Mouse (Mus musculus) C2C12 (cell line): ENCODE measurements around the gene Taf7l. TPM values are rescaled to one million over a fixed set of nuclear protein-coding genes. Genes with fewer than 3 reads are reported as not detected.

Source experiments
- H3K27me3 ChIP-seq: one replicate; pipeline ENCODE4 v1.6.1; 2011; ENCODE audit not compliant: control insufficient read depth, insufficient read depth, insufficient read length
- H3K36me3 ChIP-seq: one replicate; pipeline ENCODE4 v1.6.1; 2011; ENCODE audit not compliant: control insufficient read depth, insufficient read depth
- H3K4me3 ChIP-seq: one replicate; pipeline ENCODE4 v1.5.1; 2011; ENCODE audit warnings: mild to moderate bottlenecking, control low read depth; ENCODE audit not compliant: poor library complexity, insufficient read depth, severe bottlenecking
- H3K79me2 ChIP-seq: one replicate; pipeline ENCODE4 v1.6.1; 2011; ENCODE audit not compliant: control insufficient read depth, insufficient read depth
- H3K79me3 ChIP-seq: one replicate; pipeline ENCODE4 v1.6.1; 2011; ENCODE audit warnings: low read depth, control low read depth
- H3ac ChIP-seq: one replicate; pipeline ENCODE3; 2011; ENCODE audit warnings: low read depth; ENCODE audit not compliant: control insufficient read depth, insufficient read length
- CEBPB ChIP-seq: IDR thresholded peaks from one replicate; pipeline ENCODE4 v1.6.1; 2011; ENCODE audit warnings: low read depth, mild to moderate bottlenecking, control low read depth, moderate library complexity
- CTCF ChIP-seq: IDR thresholded peaks from one replicate; pipeline ENCODE4 v1.5.1; 2011; ENCODE audit not compliant: control insufficient read depth, insufficient read depth, insufficient read length
- FOSL1 ChIP-seq: IDR thresholded peaks from one replicate; pipeline ENCODE4 v1.8.0; 2011; ENCODE audit warnings: mild to moderate bottlenecking, low read length; ENCODE audit not compliant: poor library complexity, insufficient read depth, severe bottlenecking
- MAX ChIP-seq: IDR thresholded peaks from one replicate; pipeline ENCODE4 v1.6.1; 2011; ENCODE audit warnings: mild to moderate bottlenecking, control low read depth
- MYOD1 ChIP-seq: IDR thresholded peaks from one replicate; pipeline ENCODE4 v1.6.1; 2011; ENCODE audit warnings: low read depth; ENCODE audit not compliant: control insufficient read depth, insufficient read length
- MYOG ChIP-seq: IDR thresholded peaks from one replicate; pipeline ENCODE4 v1.6.1; 2011; ENCODE audit not compliant: control insufficient read depth, insufficient read length; ENCODE audit errors: extremely low read depth
- USF1 ChIP-seq: IDR thresholded peaks from one replicate; pipeline ENCODE4 v1.6.1; 2011; ENCODE audit warnings: low read depth, mild to moderate bottlenecking, control low read depth, moderate library complexity
- polyA plus RNA-seq: library from polyadenylated mRNA; unstranded; fragments of >200 nt; fragmentation: generic; extraction: Trizol; gene quantifications from one replicate; pipeline ENCODE4 v1.2.1, GENCODE M21; 2012; ENCODE audit warnings: missing spikeins

Taf7l gene
- polyA plus RNA-seq, 1 experiment = not detected

DNA sequence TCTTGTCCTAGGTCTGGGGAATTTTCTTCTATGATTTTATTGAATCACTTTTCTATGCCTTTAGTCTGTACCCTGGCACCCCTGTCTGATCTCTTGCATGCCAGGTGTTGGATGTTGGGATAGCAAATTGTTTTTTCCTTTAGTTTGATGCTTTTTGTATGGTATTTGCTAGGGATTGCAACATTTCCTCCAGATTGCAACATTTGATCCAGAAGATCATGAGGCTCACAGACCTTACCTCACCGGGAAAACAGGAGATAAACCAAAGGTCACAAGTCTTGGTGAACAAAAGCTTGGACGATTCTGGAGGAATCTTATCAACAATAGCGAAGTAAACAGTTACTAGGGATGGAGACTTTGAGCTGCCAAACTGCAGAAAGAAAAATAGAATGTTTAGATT, 5.4 kb upstream of the Taf7l start:
- no peaks in the 10 kb centered on the region for H3K79me3 ChIP-seq
- no peaks in the 10 kb centered on the region for H3K27me3 ChIP-seq
- no peak overlapping the region for H3K4me3 ChIP-seq
- TF ChIP-seq MYOD1 = no peak
- TF ChIP-seq USF1 = no peak
- no peak for TF ChIP-seq MYOG
- TF ChIP-seq MAX = no peak
- no peak for TF ChIP-seq CEBPB
- TF ChIP-seq FOSL1 = no peak
- TF ChIP-seq CTCF = no peak
- no peaks in the 10 kb centered on the region for H3K79me2 ChIP-seq
- H3ac ChIP-seq = no peak overlapping the region
- H3K36me3 ChIP-seq = no peaks in the 10 kb centered on the region

DNA sequence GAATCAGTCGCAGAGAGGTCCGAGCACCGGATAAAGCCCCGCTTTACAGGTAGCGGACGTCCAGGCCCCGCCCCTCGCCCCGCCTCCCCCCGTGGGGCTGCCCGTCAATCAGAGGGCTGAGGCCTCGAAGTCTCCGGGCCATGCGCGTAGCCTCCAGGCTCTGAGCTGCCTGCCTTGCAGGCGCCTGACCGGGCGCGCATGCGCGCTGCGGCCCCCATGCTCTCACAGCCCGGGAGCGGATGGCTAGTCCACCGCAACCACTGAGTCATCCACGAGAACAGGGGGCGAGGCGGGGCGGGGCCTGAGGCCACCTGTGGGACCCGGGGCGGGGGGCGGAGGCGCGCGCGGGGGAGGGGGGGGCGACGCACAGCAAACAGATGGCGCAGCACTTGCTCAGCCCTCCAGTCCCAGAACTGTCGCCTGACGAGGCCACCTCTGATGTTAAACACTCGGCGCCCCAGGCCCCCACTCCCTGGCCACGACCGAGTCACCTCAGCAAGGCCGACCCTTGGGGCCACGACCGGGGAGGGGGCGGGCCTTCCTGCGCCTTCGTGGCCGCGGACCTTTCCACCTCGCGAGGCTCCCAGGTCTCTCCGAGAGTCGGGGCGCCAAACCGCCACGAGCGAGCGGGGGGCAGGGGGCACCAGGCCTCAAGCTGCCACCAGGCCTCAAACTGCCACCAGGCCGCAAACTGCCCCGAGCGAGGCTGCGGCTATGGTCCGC, 1.1 kb downstream of the Taf7l start:
- H3K4me3 ChIP-seq = no peak overlapping the region

DNA sequence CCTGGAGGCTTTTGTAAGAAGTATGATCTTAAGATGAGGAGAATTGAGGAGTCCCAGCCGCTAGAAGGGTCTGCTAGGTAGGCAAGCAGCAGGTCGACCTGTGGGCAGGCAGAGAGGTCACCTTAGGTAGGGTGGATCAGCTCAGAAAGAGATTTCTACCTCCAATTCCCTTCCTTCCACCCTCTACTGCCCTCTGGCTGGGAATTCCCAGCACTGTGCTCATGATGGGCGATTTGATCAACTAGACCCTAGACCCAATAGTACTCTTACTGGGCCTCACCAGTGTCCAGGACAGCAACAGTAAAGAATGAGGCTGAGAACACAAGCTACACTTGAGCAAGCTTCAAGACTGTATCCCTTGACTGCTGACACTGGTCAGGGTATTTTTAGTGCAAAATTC, 49.0 kb downstream of the Taf7l start:
- no peak for TF ChIP-seq MYOD1
- no peak for TF ChIP-seq FOSL1
- TF ChIP-seq MAX = no peak
- TF ChIP-seq USF1 = no peak
- no peak for TF ChIP-seq CTCF
- TF ChIP-seq CEBPB = no peak
- no peak for TF ChIP-seq MYOG
- H3K36me3 ChIP-seq = no peaks in the 10 kb centered on the region
- H3K79me2 ChIP-seq = no peaks in the 10 kb centered on the region
- H3K4me3 ChIP-seq = no peak overlapping the region
- H3K27me3 ChIP-seq = no peaks in the 10 kb centered on the region
- no peak overlapping the region for H3ac ChIP-seq
- no peaks in the 10 kb centered on the region for H3K79me3 ChIP-seq

More for the DNA sequence above, 1.1 kb downstream of the Taf7l start:
- Histone ChIP-seq H3K79me2 (no peaks in the 10 kb centered on the region), H3K79me3 (no peaks in the 10 kb centered on the region), H3ac (no peak overlapping the region), H3K36me3 (no peaks in the 10 kb centered on the region), H3K27me3 (no peaks in the 10 kb centered on the region)
- TF ChIP-seq USF1 (no peak), CEBPB (no peak), CTCF (no peak), MAX (no peak), FOSL1 (no peak), MYOG (no peak), MYOD1 (no peak)

DNA sequence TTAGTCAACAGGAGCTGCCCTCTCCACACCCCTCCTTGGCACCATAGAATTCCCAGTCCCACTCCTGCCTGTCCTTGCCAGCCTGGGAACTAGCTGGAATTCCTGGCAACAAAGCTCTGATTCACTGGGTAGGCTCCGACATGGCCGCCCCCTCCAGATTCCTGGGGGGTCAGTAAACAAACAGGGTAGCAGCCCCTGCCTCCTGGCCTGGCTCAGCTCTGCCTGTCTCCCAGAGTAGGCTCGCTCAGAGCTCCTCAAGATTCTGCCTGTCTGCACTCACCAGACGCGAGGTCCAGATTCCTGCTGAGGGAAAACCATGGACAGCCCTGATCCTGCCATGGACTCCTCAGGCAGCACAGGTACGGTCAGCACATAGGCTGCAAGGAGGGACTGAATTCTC, 49.5 kb downstream of the Taf7l start:
- H3K79me2 ChIP-seq = no peaks in the 10 kb centered on the region
- TF ChIP-seq MYOD1 (no peak), FOSL1 (no peak)
- no peaks in the 10 kb centered on the region for H3K79me3 ChIP-seq
- H3ac ChIP-seq = no peak overlapping the region
- no peaks in the 10 kb centered on the region for H3K27me3 ChIP-seq
- no peak overlapping the region for H3K4me3 ChIP-seq
- no peaks in the 10 kb centered on the region for H3K36me3 ChIP-seq

DNA sequence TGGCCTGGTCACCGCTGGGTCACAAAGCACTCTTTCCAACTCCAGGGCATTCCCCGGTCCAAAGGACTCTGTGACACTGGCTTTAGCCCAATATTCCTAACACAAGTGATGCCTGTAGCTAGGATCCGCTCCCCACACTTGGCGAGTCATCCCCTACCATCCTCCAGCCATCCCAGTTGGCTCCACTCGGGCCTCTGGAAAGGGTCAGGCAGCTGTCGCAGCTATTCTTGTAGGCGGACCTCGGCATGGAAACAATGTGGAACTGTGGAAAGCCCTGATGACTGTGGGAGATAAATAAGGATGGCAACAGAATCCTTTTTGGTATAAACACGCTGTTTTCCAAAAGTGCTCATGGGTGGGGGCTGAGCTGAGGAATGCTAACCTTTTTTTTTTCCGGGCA, 50.5 kb downstream of the Taf7l start:
- Histone ChIP-seq H3K79me3 (no peaks in the 10 kb centered on the region), H3K4me3 (no peak overlapping the region), H3K79me2 (no peaks in the 10 kb centered on the region), H3ac (no peak overlapping the region), H3K36me3 (no peaks in the 10 kb centered on the region), H3K27me3 (no peaks in the 10 kb centered on the region)
- TF ChIP-seq CTCF (no peak), MYOD1 (no peak), CEBPB (no peak), MAX (no peak), FOSL1 (no peak), USF1 (no peak), MYOG (no peak)

DNA sequence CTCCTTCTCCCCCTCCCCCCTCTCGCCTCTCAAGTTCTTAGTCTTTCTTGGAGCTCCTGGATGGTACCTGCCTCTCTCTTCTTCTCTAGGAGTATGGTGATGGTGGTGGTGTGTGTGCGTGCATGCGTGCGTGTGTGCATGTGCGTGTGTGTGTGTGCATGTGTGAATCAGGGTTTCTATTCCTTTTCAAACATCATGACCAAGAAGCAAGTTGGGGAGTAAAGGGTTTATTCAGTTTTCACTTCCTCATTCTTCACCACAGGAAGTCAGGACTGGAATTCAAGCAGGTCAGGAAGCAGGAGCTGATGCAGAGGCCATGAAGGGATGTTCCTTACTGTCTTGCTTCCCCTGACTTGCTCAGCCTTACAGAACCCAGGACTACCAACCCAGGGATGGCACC, 52.0 kb downstream of the Taf7l start:
- Histone ChIP-seq H3K36me3 (no peaks in the 10 kb centered on the region), H3K79me3 (no peaks in the 10 kb centered on the region), H3K27me3 (no peaks in the 10 kb centered on the region), H3K4me3 (no peak overlapping the region), H3K79me2 (no peaks in the 10 kb centered on the region), H3ac (no peak overlapping the region)
- TF ChIP-seq MYOG (no peak), CTCF (no peak), MAX (no peak), MYOD1 (no peak), USF1 (no peak), CEBPB (no peak), FOSL1 (no peak)
